In genomic region chr4:124840998-124841397, GRCm38 (mm10) we compare ENCODE assay signal across 17 mouse cellular contexts. TPM values are rescaled to one million over a fixed set of nuclear protein-coding genes. Genes with fewer than 3 reads are reported as not detected.
DNase-seq lines count a peak whose midpoint lies in the region; ATAC-seq and TF ChIP-seq lines count a peak whose summit lies in the region.
"Had no signal": no experiment of that assay in that cellular context is flagged by ENCODE, and none has a peak within 500 bp of the region (broad histone marks: within the 10 kb centered on the region; RNA-seq: fewer than 3 reads in every experiment).

No protein-coding gene starts in this region.

- DNase-seq in left cerebral cortex, adult 2 months (ENCODE audit: extremely low spot score in 1 of 2, low spot score in 2 of 2) = no peak
- no peak for DNase-seq in left cerebral cortex, postnatal 4 days
- DNase-seq in 3T3-L1 (ENCODE audit: low read depth, low spot score) = peak; percentile 47
- peak; percentile 44 for DNase-seq in 416B (ENCODE audit: low read depth)
- DNase-seq in NIH3T3 (ENCODE audit: low read depth) = peak; percentile 38
- DNase-seq in adrenal gland, postnatal 10 days = no peak
- no peak for DNase-seq in adrenal gland, adult (ENCODE audit: inconsistent age in 2 of 2, low spot score in 1 of 2)
- DNase-seq: cerebellum, adult 11 months; kidney, adult 2 months; liver, embryonic 13.5 days had no signal

- H3K4me3 ChIP-seq in left cerebral cortex, adult 2 months = no peak overlapping the region
- H3K4me3 ChIP-seq: heart, embryonic 15.5 days; hindbrain, embryonic 12.5 days; liver, embryonic 13.5 days; midbrain, embryonic 15.5 days had no signal

- no peak for ATAC-seq in erythroid progenitor cell, adult 5-6 weeks (replicated peaks; ENCODE audit: low FRiP score, poor library complexity, severe bottlenecking)
- ATAC-seq: midbrain, embryonic 15.5 days had no signal

- no peak overlapping the region for H3K27ac ChIP-seq in left cerebral cortex, adult 2 months
- H3K27ac ChIP-seq: heart, embryonic 15.5 days; hindbrain, embryonic 12.5 days; liver, embryonic 13.5 days; macrophage; midbrain, embryonic 15.5 days had no signal

- peak; percentile 16 for TF ChIP-seq CTCF in left cerebral cortex, adult 2 months (IDR thresholded peaks at IDR 0.05)

- intact Hi-C loops in left cerebral cortex, adult 2 months (cut with DNase I) = loop anchor here (1.0 kb wide), 1 partner anchor 25 kb away; no protein-coding TSS in a partner anchor
- intact Hi-C loops in left cerebral cortex, postnatal 4 days (cut with DNase I) = no loop called here

RNA-seq across cellular contexts. Expression of gene Yrdc, which starts 9.5 kb away (rescaled TPM):
- total RNA-seq in left cerebral cortex, adult 2 months (2021) = 10 to 100 TPM; 29.8 to 33.8 TPM
- 10 to 100 TPM; 40.6 to 45.8 TPM for total RNA-seq in left cerebral cortex, postnatal 4 days (2021)
- total RNA-seq in adrenal gland, postnatal 10 days (2021) = 10 to 100 TPM; 34.9 to 42.9 TPM
- 4.2 and 46.1 TPM in 2 replicates for total RNA-seq in erythroid progenitor cell, adult 5-6 weeks (2015; ENCODE audit: low replicate concordance)
- 13.9 and 19.4 TPM in 2 replicates for total RNA-seq in erythroid progenitor cell, adult 5-6 weeks (2017; ENCODE audit: low replicate concordance)

RNA-seq across cellular contexts. Expression of gene 1110065P20Rik, which starts 10.0 kb away (rescaled TPM):
- 10 to 100 TPM; 66.6 to 74.8 TPM for total RNA-seq in left cerebral cortex, adult 2 months (2021)
- total RNA-seq in left cerebral cortex, postnatal 4 days (2021) = 10 to 100 TPM; 74.1 to 75.1 TPM
- total RNA-seq in adrenal gland, postnatal 10 days (2021) = 10 to 100 TPM; 49.6 to 54.7 TPM
- total RNA-seq in erythroid progenitor cell, adult 5-6 weeks (2015; ENCODE audit: low replicate concordance) = 2.9 and 4.2 TPM in 2 replicates
- total RNA-seq in erythroid progenitor cell, adult 5-6 weeks (2017; ENCODE audit: low replicate concordance) = 1.2 TPM in 1 of 2 replicates, not detected in the other

RNA-seq across cellular contexts. Expression of gene Maneal, which starts 21.0 kb away (rescaled TPM):
- 10 to 100 TPM; 53.7 to 55.3 TPM for total RNA-seq in left cerebral cortex, adult 2 months (2021)
- total RNA-seq in left cerebral cortex, postnatal 4 days (2021) = 10 to 100 TPM; 48.8 to 52.5 TPM
- total RNA-seq in adrenal gland, postnatal 10 days (2021) = 1 to 10 TPM; 3.5 to 5.2 TPM
- total RNA-seq in erythroid progenitor cell, adult 5-6 weeks (2015; ENCODE audit: low replicate concordance) = not detected in 2 replicates
- not detected in 2 replicates for total RNA-seq in erythroid progenitor cell, adult 5-6 weeks (2017; ENCODE audit: low replicate concordance)

RNA-seq across cellular contexts. Expression of gene Mtf1, which starts 39.1 kb away (rescaled TPM):
- 10 to 100 TPM; 26.1 to 28.4 TPM for total RNA-seq in left cerebral cortex, adult 2 months (2021)
- total RNA-seq in left cerebral cortex, postnatal 4 days (2021) = 10 to 100 TPM; 25.0 to 27.2 TPM
- total RNA-seq in adrenal gland, postnatal 10 days (2021) = 10 to 100 TPM; 24.0 to 24.7 TPM
- total RNA-seq in erythroid progenitor cell, adult 5-6 weeks (2015; ENCODE audit: low replicate concordance) = 8.6 and 21.4 TPM in 2 replicates
- total RNA-seq in erythroid progenitor cell, adult 5-6 weeks (2017; ENCODE audit: low replicate concordance) = 7.0 and 25.2 TPM in 2 replicates

RNA-seq across cellular contexts. Expression of gene Epha10, which starts 39.7 kb away (rescaled TPM):
- total RNA-seq in left cerebral cortex, adult 2 months (2021) = 10 to 100 TPM; 60.5 to 69.6 TPM
- 10 to 100 TPM; 15.7 to 18.8 TPM for total RNA-seq in left cerebral cortex, postnatal 4 days (2021)
- 1 to 10 TPM; 4.5 to 4.9 TPM for total RNA-seq in adrenal gland, postnatal 10 days (2021)
- total RNA-seq in erythroid progenitor cell, adult 5-6 weeks (2015; ENCODE audit: low replicate concordance) = not detected in 2 replicates
- 0.13 TPM in 1 of 2 replicates, not detected in the other for total RNA-seq in erythroid progenitor cell, adult 5-6 weeks (2017; ENCODE audit: low replicate concordance)
- total RNA-seq: common myeloid progenitor, adult 5-6 weeks; gastrocnemius, postnatal 4 days had no signal

Comparison
In these comparisons a context has a peak if more than half of its experiments do, and no peak if none do; other contexts are left out.
1. DNase-seq: peak in 3T3-L1 (single experiment), 416B (single experiment) and NIH3T3 (single experiment); none in left cerebral cortex, adult 2 months (0 of 2), left cerebral cortex, postnatal 4 days (single experiment), adrenal gland, postnatal 10 days (single experiment) and adrenal gland, adult (0 of 2).
2. RNA of gene 1110065P20Rik, which starts 10.0 kb away (total RNA-seq): 74.1 to 75.1 TPM in left cerebral cortex, postnatal 4 days, 66.6 to 74.8 TPM in left cerebral cortex, adult 2 months and 49.6 to 54.7 TPM in adrenal gland, postnatal 10 days; 1.2 to 4.2 TPM in erythroid progenitor cell, adult 5-6 weeks; every median in the first group is over 4 times any median in the second.
3. RNA of gene Maneal, which starts 21.0 kb away (total RNA-seq): 53.7 to 55.3 TPM in left cerebral cortex, adult 2 months and 48.8 to 52.5 TPM in left cerebral cortex, postnatal 4 days; 3.5 to 5.2 TPM in adrenal gland, postnatal 10 days and not detected in erythroid progenitor cell, adult 5-6 weeks; every median in the first group is over 4 times any median in the second.